Mouse (Mus musculus) hindbrain, embryonic 14.5 days (tissue): ENCODE results near the gene Chn2. TPM values are rescaled to one million over a fixed set of nuclear protein-coding genes. Genes with fewer than 3 reads are reported as not detected.

ENCODE experiments used
- ATAC-seq: fragments of 200-750 bp; cut with Nextera tagmentation; 2 replicates; pipeline ENCODE4 v1.8.0; 2017; ENCODE audit warnings: moderate number of reproducible peaks, mild to moderate bottlenecking, moderate TSS enrichment, moderate library complexity; ENCODE audit not compliant: low FRiP score
- DNase-seq: peaks from one replicate; pipeline ENCODE4 v3.0.0-alpha.2; 2015; ENCODE audit warnings: low spot score
- H3K27ac ChIP-seq: fragments of 300-500 bp; sonication (generic); 2 replicates; pipeline ENCODE4 v1.5.1; 2014; ENCODE audit warnings: mild to moderate bottlenecking, moderate library complexity
- H3K27me3 ChIP-seq: fragments of 300-500 bp; sonication (generic); 2 replicates; pipeline ENCODE4 v1.6.1; 2014; ENCODE audit warnings: mild to moderate bottlenecking, low read length, mixed read lengths; ENCODE audit not compliant: control insufficient read depth, insufficient read depth
- H3K36me3 ChIP-seq: fragments of 300-500 bp; sonication (generic); replicated peaks from 2 replicates; pipeline ENCODE4 v1.6.1; 2014; ENCODE audit not compliant: control insufficient read depth, insufficient read depth
- H3K4me1 ChIP-seq: fragments of 300-500 bp; sonication (generic); replicated peaks from 2 replicates; pipeline ENCODE4 v1.6.1; 2014; ENCODE audit warnings: antibody characterized with exemption, low read length, mixed read lengths; ENCODE audit not compliant: control insufficient read depth, insufficient read depth
- H3K4me2 ChIP-seq: fragments of 300-500 bp; sonication (generic); replicated peaks from 2 replicates; pipeline ENCODE4 v1.6.1; 2014; ENCODE audit warnings: mild to moderate bottlenecking, moderate library complexity
- H3K4me3 ChIP-seq: fragments of 300-500 bp; sonication (generic); replicated peaks from 2 replicates; pipeline ENCODE4 v1.5.1; 2014; ENCODE audit warnings: mild to moderate bottlenecking, low read length
- H3K9ac ChIP-seq: fragments of 300-500 bp; sonication (generic); 2 replicates; pipeline ENCODE4 v1.6.1; 2014
- H3K9me3 ChIP-seq: fragments of 300-500 bp; sonication (generic); 2 replicates; pipeline ENCODE4 v1.6.1; 2016; ENCODE audit warnings: low read length; ENCODE audit not compliant: control insufficient read depth
- whole genome bisulfite sequencing: fragments of 180-500 bp; shearing (Covaris S2); extraction: QIAGEN DNeasy Blood & Tissue Kit; methylation state at CpG from one replicate; pipeline ENCODE4 v1.1.7; 2014; 5-methylcytosine and 5-hydroxymethylcytosine counted together
- polyA plus RNA-seq: library from polyadenylated mRNA; unstranded; fragments of >200 nt; fragmentation: Nextera tagmentation; extraction: Ambion mirVana; gene quantifications from 2 replicates; pipeline ENCODE4 v1.2.1, GENCODE M21; 2014

Chn2 gene
- polyA plus RNA-seq, 1 experiment from 2014 or later: 28.3 TPM

- no peaks in the 10 kb centered on the region for H3K9me3 ChIP-seq
- 49% methylated on average over 3 of the region's 3 CpGs for WGBS
- ATAC-seq (no peak), DNase-seq (no peak)
- no peak overlapping the region for H3K4me3 ChIP-seq
- H3K27ac ChIP-seq: no peak overlapping the region
- H3K9ac ChIP-seq: no peak overlapping the region
- no peaks in the 10 kb centered on the region for H3K27me3 ChIP-seq
- no peaks in the 10 kb centered on the region for H3K4me1 ChIP-seq
- no peaks in the 10 kb centered on the region for H3K36me3 ChIP-seq
- H3K4me2 ChIP-seq: no peak overlapping the region
Observed at GRCm38 (mm10) chr6:54161246-54161645, 121.9 kb downstream of the Chn2 start.

DNA sequence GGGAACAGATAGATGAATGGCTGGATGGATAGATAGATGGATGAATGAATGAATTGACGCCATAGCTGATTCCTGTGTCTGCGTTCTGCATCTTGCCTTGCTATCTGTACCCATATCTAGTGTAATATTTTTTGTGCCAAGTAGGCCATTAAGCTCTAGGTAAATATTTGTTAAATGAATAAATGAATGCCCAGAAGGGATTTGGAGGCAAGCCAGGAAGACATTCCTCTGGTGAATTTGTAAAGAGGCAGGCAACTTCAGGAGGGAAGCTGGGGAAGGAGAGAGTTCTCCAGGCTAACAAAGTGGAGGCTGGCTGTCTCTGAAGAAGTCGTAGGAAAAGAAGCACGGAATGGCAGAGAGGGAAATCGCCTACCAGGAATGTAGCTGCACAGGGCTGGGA is 123.0 kb downstream of the Chn2 start:
- H3K9me3 ChIP-seq: no peaks in the 10 kb centered on the region
- H3K9ac ChIP-seq: no peak overlapping the region
- ATAC-seq (no peak), DNase-seq (no peak)
- no peaks in the 10 kb centered on the region for H3K36me3 ChIP-seq
- H3K4me1 ChIP-seq: peaks cover 6% of the 10 kb centered on the region; the same call in 1 of the 2 replicates
- no peak overlapping the region for H3K4me3 ChIP-seq
- WGBS: 83% methylated on average over 5 of the region's 5 CpGs
- H3K27ac ChIP-seq: no peak overlapping the region
- no peak overlapping the region for H3K4me2 ChIP-seq
- H3K27me3 ChIP-seq: no peaks in the 10 kb centered on the region

DNA sequence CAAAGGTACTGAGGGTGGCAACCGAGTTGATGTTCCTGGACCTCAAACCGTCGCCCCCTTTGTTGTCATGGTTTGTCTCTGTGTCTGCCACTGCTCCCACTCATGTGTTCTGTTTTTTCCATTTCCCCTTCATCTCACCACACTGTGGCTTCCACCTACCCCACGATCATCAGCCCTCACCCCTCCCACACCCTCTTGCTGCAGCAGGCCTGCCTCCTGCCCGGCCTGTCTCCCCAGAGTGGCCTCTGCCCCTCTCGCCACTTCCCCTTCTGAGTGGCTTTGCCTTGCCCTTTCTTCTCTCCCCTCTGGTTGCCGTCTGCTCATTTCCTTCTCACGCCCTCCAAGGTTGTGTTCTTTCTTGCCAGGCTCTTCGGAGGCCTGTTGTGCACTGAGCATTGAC is 123.4 kb downstream of the Chn2 start:
- 81% methylated on average over 9 of the region's 9 CpGs for WGBS
- Histone ChIP-seq H3K27me3 (no peaks in the 10 kb centered on the region), H3K36me3 (no peaks in the 10 kb centered on the region), H3K4me3 (no peak overlapping the region), H3K4me1 (peaks cover 7% of the 10 kb centered on the region; the same call in 1 of the 2 replicates), H3K9ac (no peak overlapping the region), H3K27ac (no peak overlapping the region), H3K4me2 (no peak overlapping the region), H3K9me3 (no peaks in the 10 kb centered on the region)
- ATAC-seq (no peak), DNase-seq (no peak)

- H3K27ac ChIP-seq: no peak overlapping the region
- H3K36me3 ChIP-seq: no peaks in the 10 kb centered on the region
- H3K27me3 ChIP-seq: no peaks in the 10 kb centered on the region
- no peak for ATAC-seq
- no peaks in the 10 kb centered on the region for H3K9me3 ChIP-seq
- H3K9ac ChIP-seq: no peak overlapping the region
- peaks cover 7% of the 10 kb centered on the region; the same call in 1 of the 2 replicates for H3K4me1 ChIP-seq
- H3K4me2 ChIP-seq: no peak overlapping the region
- no peak for DNase-seq
- H3K4me3 ChIP-seq: no peak overlapping the region
Observed at GRCm38 (mm10) chr6:54163702-54164101, 124.3 kb downstream of the Chn2 start.

DNA sequence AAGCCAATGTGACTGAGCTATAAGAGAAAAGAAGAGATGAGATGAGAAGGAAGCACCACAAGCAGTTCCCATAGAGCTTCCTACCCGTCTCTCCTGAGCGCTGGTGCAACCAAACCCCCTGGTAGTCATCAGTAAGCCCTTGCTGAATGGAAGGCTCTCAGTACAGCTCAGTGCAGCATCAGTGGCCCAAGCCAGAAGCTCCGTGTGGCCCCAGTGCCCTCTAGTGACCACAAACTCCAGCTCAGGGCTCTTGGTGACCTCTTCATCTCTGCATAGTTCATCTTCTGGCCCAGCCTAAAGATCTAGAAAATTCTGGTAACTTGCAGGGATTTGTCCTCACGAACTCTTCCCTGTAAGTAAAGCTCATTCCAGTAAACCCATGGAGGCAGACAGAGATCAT is 125.4 kb downstream of the Chn2 start:
- H3K27ac ChIP-seq: no peak overlapping the region
- 40% methylated on average over 4 of the region's 4 CpGs for WGBS
- DNase-seq: no peak
- H3K27me3 ChIP-seq: no peaks in the 10 kb centered on the region
- H3K4me2 ChIP-seq: no peak overlapping the region
- no peaks in the 10 kb centered on the region for H3K9me3 ChIP-seq
- no peaks in the 10 kb centered on the region for H3K36me3 ChIP-seq
- peaks cover 7% of the 10 kb centered on the region; the same call in 1 of the 2 replicates for H3K4me1 ChIP-seq
- no peak for ATAC-seq
- H3K4me3 ChIP-seq: no peak overlapping the region
- no peak overlapping the region for H3K9ac ChIP-seq

DNA sequence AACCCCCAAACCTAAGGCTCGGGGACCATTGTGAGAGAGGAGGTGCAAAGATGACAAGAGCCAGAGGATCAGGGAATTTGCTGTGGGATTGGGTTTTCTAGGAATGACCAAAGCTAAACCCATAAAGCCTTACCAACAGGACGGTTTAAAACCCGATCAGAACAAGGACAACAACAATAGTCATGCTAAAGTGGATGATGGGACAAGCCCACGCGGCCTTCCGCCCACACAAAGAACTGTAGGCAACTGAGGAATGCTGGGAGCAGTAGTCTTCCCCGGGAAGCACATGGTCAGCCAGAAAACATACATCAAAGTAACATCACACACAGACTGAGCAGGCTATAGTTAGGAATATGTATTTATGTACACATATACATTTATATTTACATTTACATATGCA is 125.9 kb downstream of the Chn2 start:
- no peak overlapping the region for H3K27ac ChIP-seq
- H3K4me2 ChIP-seq: no peak overlapping the region
- H3K36me3 ChIP-seq: no peaks in the 10 kb centered on the region
- no peak overlapping the region for H3K9ac ChIP-seq
- peaks cover 7% of the 10 kb centered on the region; the same call in 1 of the 2 replicates for H3K4me1 ChIP-seq
- no peaks in the 10 kb centered on the region for H3K9me3 ChIP-seq
- no peak overlapping the region for H3K4me3 ChIP-seq
- ATAC-seq (no peak), DNase-seq (no peak)
- 88% methylated on average over 7 of the region's 7 CpGs for WGBS
- H3K27me3 ChIP-seq: no peaks in the 10 kb centered on the region

- Histone ChIP-seq H3K27ac (no peak overlapping the region), H3K9ac (no peak overlapping the region), H3K4me3 (no peak overlapping the region), H3K9me3 (no peaks in the 10 kb centered on the region), H3K27me3 (no peaks in the 10 kb centered on the region), H3K4me2 (no peak overlapping the region), H3K36me3 (no peaks in the 10 kb centered on the region), H3K4me1 (peaks cover 7% of the 10 kb centered on the region; the same call in 1 of the 2 replicates)
- DNase-seq (no peak), ATAC-seq (no peak)
- 93% methylated on average over 4 of the region's 4 CpGs for whole genome bisulfite sequencing
Observed at GRCm38 (mm10) chr6:54165863-54166262, 126.5 kb downstream of the Chn2 start.

DNA sequence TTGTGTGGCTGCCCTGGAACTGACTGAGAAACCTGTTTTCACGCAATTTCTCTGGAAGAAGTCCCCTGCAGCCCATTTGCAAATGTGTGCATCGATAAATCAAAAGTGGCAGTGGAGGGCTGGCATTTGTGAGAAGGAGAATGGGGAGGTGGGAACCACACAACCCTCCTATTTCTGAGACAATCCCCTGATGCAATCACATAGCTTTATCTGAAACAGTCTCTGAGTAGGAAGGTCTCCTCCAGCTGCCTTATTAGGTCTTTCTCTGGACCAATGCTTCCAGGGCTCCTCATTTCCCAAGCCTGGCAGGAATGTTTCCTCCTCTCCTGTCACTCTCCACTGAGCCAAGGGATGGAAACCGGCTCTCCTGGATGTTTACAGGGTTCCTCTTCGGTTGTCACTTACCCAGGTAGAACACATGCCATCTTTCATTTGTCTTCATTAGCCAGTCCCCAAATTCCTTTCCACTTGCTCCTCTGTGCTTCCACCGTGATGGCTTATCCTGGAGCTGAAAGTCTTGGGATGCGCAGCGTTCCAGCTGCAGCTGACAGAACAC is 127.7 kb downstream of the Chn2 start:
- H3K9ac ChIP-seq: no peak overlapping the region
- peak overlapping the region; percentile 20; the same call in 1 of the 2 replicates for H3K27ac ChIP-seq
- no peak overlapping the region for H3K4me2 ChIP-seq
- DNase-seq (no peak), ATAC-seq (no peak)
- H3K36me3 ChIP-seq: no peaks in the 10 kb centered on the region
- 63% methylated on average over 7 of the region's 7 CpGs for WGBS
- no peaks in the 10 kb centered on the region for H3K27me3 ChIP-seq
- no peak overlapping the region for H3K4me3 ChIP-seq
- peaks cover 7% of the 10 kb centered on the region; the same call in 1 of the 2 replicates for H3K4me1 ChIP-seq
- no peaks in the 10 kb centered on the region for H3K9me3 ChIP-seq

DNA sequence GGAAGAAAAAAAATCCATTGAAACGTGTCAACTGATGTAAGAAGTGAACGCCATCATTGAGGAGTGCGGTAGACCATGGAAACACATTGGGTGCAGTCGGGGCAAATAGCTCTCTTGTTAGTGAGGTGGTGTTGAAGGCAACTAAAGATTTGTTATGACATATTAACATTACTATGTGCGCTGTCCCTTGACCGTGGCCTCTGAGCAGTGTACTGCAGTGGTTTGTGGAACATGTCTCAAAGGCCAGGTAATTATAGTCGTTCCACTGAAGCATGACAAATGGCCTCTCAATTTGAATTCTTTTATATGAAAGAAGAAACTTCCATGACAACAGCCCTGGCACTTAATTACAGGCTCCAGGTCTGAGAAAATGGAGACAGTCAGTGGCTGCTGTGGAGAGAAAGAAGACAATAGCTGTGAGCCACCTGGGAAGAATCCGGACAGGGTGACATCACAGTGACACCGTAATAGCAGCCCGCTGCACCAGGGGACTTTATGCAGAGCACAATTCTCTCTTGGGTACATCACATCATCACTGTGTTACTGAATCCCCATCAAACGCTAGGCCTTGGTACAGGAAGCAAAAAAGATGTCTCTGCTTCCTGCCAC is 131.0 kb downstream of the Chn2 start:
- H3K4me2 ChIP-seq: no peak overlapping the region
- H3K9ac ChIP-seq: no peak overlapping the region
- WGBS: 59% methylated on average over 11 of the region's 11 CpGs
- no peaks in the 10 kb centered on the region for H3K36me3 ChIP-seq
- DNase-seq (no peak), ATAC-seq (no peak)
- H3K27me3 ChIP-seq: no peaks in the 10 kb centered on the region
- H3K9me3 ChIP-seq: no peaks in the 10 kb centered on the region
- no peak overlapping the region for H3K27ac ChIP-seq
- no peak overlapping the region for H3K4me3 ChIP-seq
- H3K4me1 ChIP-seq: peaks cover 7% of the 10 kb centered on the region; the same call in 1 of the 2 replicates
